Mouse (Mus musculus): Measurements from ENCODE around the gene Prm1. TPM values are rescaled to one million over a fixed set of nuclear protein-coding genes. Genes with fewer than 3 reads are reported as not detected.

Prm1 gene
- polyA plus RNA-seq, 1 experiment: not detected

- H3K4me2 ChIP-seq (ENCODE audit: low read depth): no peak overlapping the region
- H3K27me3 ChIP-seq (ENCODE audit: control insufficient read depth, insufficient read depth, insufficient read length): no peaks in the 10 kb centered on the region
- H3K79me2 ChIP-seq (ENCODE audit: control insufficient read depth, insufficient read depth): no peaks in the 10 kb centered on the region
- no peaks in the 10 kb centered on the region for H3K36me3 ChIP-seq (ENCODE audit: control insufficient read depth, insufficient read depth)
- no peak overlapping the region for H3K4me3 ChIP-seq
- TF ChIP-seq CEBPB (IDR thresholded peaks at IDR 0.05; ENCODE audit: insufficient read depth, poor library complexity, severe bottlenecking): no peak
- TF ChIP-seq MYOD1 (IDR thresholded peaks at IDR 0.05; ENCODE audit: control insufficient read depth in 1 of 3, insufficient read length in 2 of 3, low read depth in 2 of 3): no peak
- TF ChIP-seq SRF (IDR thresholded peaks at IDR 0.05; ENCODE audit: control insufficient read depth, insufficient read length, low read depth): no peak
- no peak for TF ChIP-seq POLR2AphosphoS2 (IDR thresholded peaks at IDR 0.05; ENCODE audit: insufficient read length, low read depth)
- TF ChIP-seq MAX (IDR thresholded peaks at IDR 0.05; ENCODE audit: low read depth): no peak
- TF ChIP-seq TCF3 (IDR thresholded peaks at IDR 0.05; ENCODE audit: insufficient read length, low read depth): no peak
- TF ChIP-seq TCF12 (IDR thresholded peaks at IDR 0.05; ENCODE audit: insufficient read depth, poor library complexity, severe bottlenecking): no peak
- no peak for TF ChIP-seq MYOG (IDR thresholded peaks at IDR 0.05; ENCODE audit: control insufficient read depth in 1 of 3, insufficient read depth in 1 of 3, insufficient read length in 2 of 3, low read depth in 2 of 3)
- no peak for TF ChIP-seq E2F4 (IDR thresholded peaks at IDR 0.05; ENCODE audit: insufficient read depth)
- TF ChIP-seq REST (IDR thresholded peaks at IDR 0.05; ENCODE audit: insufficient read depth, insufficient read length): no peak
- TF ChIP-seq USF1 (IDR thresholded peaks at IDR 0.05; ENCODE audit: low read depth): no peak
- TF ChIP-seq POLR2A (IDR thresholded peaks at IDR 0.05; ENCODE audit: insufficient read length, low read depth): no peak
- H3ac ChIP-seq (ENCODE audit: control insufficient read depth, insufficient read length): no peak overlapping the region
Measured at GRCm38 (mm10) chr16:10818579-10819135, 13.0 kb upstream of the Prm1 start.

GRCm38 (mm10) chr16:10814864-10815263 is 9.2 kb upstream of the Prm1 start:
- Histone ChIP-seq H3K79me2 (ENCODE audit: control insufficient read depth, insufficient read depth) (no peaks in the 10 kb centered on the region), H3ac (ENCODE audit: control insufficient read depth, insufficient read length) (no peak overlapping the region), H3K4me3 (no peak overlapping the region), H3K27me3 (ENCODE audit: control insufficient read depth, insufficient read depth, insufficient read length) (peaks cover 1% of the 10 kb centered on the region), H3K36me3 (ENCODE audit: control insufficient read depth, insufficient read depth) (no peaks in the 10 kb centered on the region), H3K4me2 (ENCODE audit: low read depth) (no peak overlapping the region)
- TF ChIP-seq TCF12 (IDR thresholded peaks at IDR 0.05; ENCODE audit: insufficient read depth, poor library complexity, severe bottlenecking) (no peak), SRF (IDR thresholded peaks at IDR 0.05; ENCODE audit: control insufficient read depth, insufficient read length, low read depth) (no peak), E2F4 (IDR thresholded peaks at IDR 0.05; ENCODE audit: insufficient read depth) (no peak), MYOD1 (IDR thresholded peaks at IDR 0.05; ENCODE audit: control insufficient read depth in 1 of 3, insufficient read length in 2 of 3, low read depth in 2 of 3) (no peak), TCF3 (IDR thresholded peaks at IDR 0.05; ENCODE audit: insufficient read length, low read depth) (no peak), POLR2AphosphoS2 (IDR thresholded peaks at IDR 0.05; ENCODE audit: insufficient read length, low read depth) (no peak), MAX (IDR thresholded peaks at IDR 0.05; ENCODE audit: low read depth) (no peak), MYOG (IDR thresholded peaks at IDR 0.05; ENCODE audit: control insufficient read depth in 1 of 3, insufficient read depth in 1 of 3, insufficient read length in 2 of 3, low read depth in 2 of 3) (no peak), REST (IDR thresholded peaks at IDR 0.05; ENCODE audit: insufficient read depth, insufficient read length) (no peak), POLR2A (IDR thresholded peaks at IDR 0.05; ENCODE audit: insufficient read length, low read depth) (no peak), USF1 (IDR thresholded peaks at IDR 0.05; ENCODE audit: low read depth) (no peak), CEBPB (IDR thresholded peaks at IDR 0.05; ENCODE audit: insufficient read depth, poor library complexity, severe bottlenecking) (no peak)

GRCm38 (mm10) chr16:10813726-10814125 is 8.1 kb upstream of the Prm1 start:
- Histone ChIP-seq H3K79me2 (ENCODE audit: control insufficient read depth, insufficient read depth) (no peaks in the 10 kb centered on the region), H3ac (ENCODE audit: control insufficient read depth, insufficient read length) (no peak overlapping the region), H3K36me3 (ENCODE audit: control insufficient read depth, insufficient read depth) (no peaks in the 10 kb centered on the region), H3K4me2 (ENCODE audit: low read depth) (no peak overlapping the region), H3K27me3 (ENCODE audit: control insufficient read depth, insufficient read depth, insufficient read length) (peaks cover 13% of the 10 kb centered on the region), H3K4me3 (no peak overlapping the region)
- TF ChIP-seq TCF3 (IDR thresholded peaks at IDR 0.05; ENCODE audit: insufficient read length, low read depth) (no peak), POLR2AphosphoS2 (IDR thresholded peaks at IDR 0.05; ENCODE audit: insufficient read length, low read depth) (no peak), REST (IDR thresholded peaks at IDR 0.05; ENCODE audit: insufficient read depth, insufficient read length) (no peak), USF1 (IDR thresholded peaks at IDR 0.05; ENCODE audit: low read depth) (no peak), CEBPB (IDR thresholded peaks at IDR 0.05; ENCODE audit: insufficient read depth, poor library complexity, severe bottlenecking) (no peak), MYOG (IDR thresholded peaks at IDR 0.05; ENCODE audit: control insufficient read depth in 1 of 3, insufficient read depth in 1 of 3, insufficient read length in 2 of 3, low read depth in 2 of 3) (no peak), TCF12 (IDR thresholded peaks at IDR 0.05; ENCODE audit: insufficient read depth, poor library complexity, severe bottlenecking) (no peak), E2F4 (IDR thresholded peaks at IDR 0.05; ENCODE audit: insufficient read depth) (no peak)

GRCm38 (mm10) chr16:10812865-10813371 is 7.3 kb upstream of the Prm1 start, which contains the start of gene Gm11172:
Gene Gm11172 (plus strand): TSS chr16:10812915.
- Histone ChIP-seq H3ac (ENCODE audit: control insufficient read depth, insufficient read length) (no peak within 1 kb of the TSS), H3K79me2 (ENCODE audit: control insufficient read depth, insufficient read depth) (no peaks in the 10 kb centered on the region), H3K4me3 (no peak within 1 kb of the TSS), H3K27me3 (ENCODE audit: control insufficient read depth, insufficient read depth, insufficient read length) (peaks cover 19% of the 10 kb centered on the region), H3K4me2 (ENCODE audit: low read depth) (no peak within 1 kb of the TSS), H3K36me3 (ENCODE audit: control insufficient read depth, insufficient read depth) (no peaks in the 10 kb centered on the region)
- no peak for TF ChIP-seq POLR2A (IDR thresholded peaks at IDR 0.05; ENCODE audit: insufficient read length, low read depth)
- TF ChIP-seq E2F4 (IDR thresholded peaks at IDR 0.05; ENCODE audit: insufficient read depth): no peak
- no peak for TF ChIP-seq MYOG (IDR thresholded peaks at IDR 0.05; ENCODE audit: control insufficient read depth in 1 of 3, insufficient read depth in 1 of 3, insufficient read length in 2 of 3, low read depth in 2 of 3)
- TF ChIP-seq CEBPB (IDR thresholded peaks at IDR 0.05; ENCODE audit: insufficient read depth, poor library complexity, severe bottlenecking): no peak
- no peak for TF ChIP-seq TCF12 (IDR thresholded peaks at IDR 0.05; ENCODE audit: insufficient read depth, poor library complexity, severe bottlenecking)
- TF ChIP-seq USF1 (IDR thresholded peaks at IDR 0.05; ENCODE audit: low read depth): no peak
- TF ChIP-seq TCF3 (IDR thresholded peaks at IDR 0.05; ENCODE audit: insufficient read length, low read depth): no peak
- TF ChIP-seq MAX (IDR thresholded peaks at IDR 0.05; ENCODE audit: low read depth): no peak
- TF ChIP-seq REST (IDR thresholded peaks at IDR 0.05; ENCODE audit: insufficient read depth, insufficient read length): no peak
- no peak for TF ChIP-seq SRF (IDR thresholded peaks at IDR 0.05; ENCODE audit: control insufficient read depth, insufficient read length, low read depth)
- TF ChIP-seq MYOD1 (IDR thresholded peaks at IDR 0.05; ENCODE audit: control insufficient read depth in 1 of 3, insufficient read length in 2 of 3, low read depth in 2 of 3): no peak
- no peak for TF ChIP-seq POLR2AphosphoS2 (IDR thresholded peaks at IDR 0.05; ENCODE audit: insufficient read length, low read depth)
